Mouse (Mus musculus) layer of hippocampus, adult 9-10 months (tissue): ENCODE data around the gene Svep1.
A peak's percentile ranks its signal among the peaks of the same experiment; 100 is the strongest.

Source experiments
- DNase-seq: peaks from one replicate; pipeline ENCODE4 v3.0.0; 2022; ENCODE audit warnings: low spot score

Svep1 gene

GRCm38 (mm10) chr4:58206115-58206945 is at the start of gene Svep1:
Gene Svep1 (minus strand): TSS chr4:58206859.
- no peak for DNase-seq

- DNase-seq: peak; percentile 55
These were observed 46.8 kb upstream of the Svep1 start for GRCm38 (mm10) chr4:58253410-58253809.

- DNase-seq: no peak
These were observed 45.7 kb upstream of the Svep1 start for GRCm38 (mm10) chr4:58252381-58252780.

- DNase-seq: no peak
These were observed 38.9 kb upstream of the Svep1 start for GRCm38 (mm10) chr4:58245544-58245943.

GRCm38 (mm10) chr4:58240416-58240815 is 33.8 kb upstream of the Svep1 start:
- no peak for DNase-seq

GRCm38 (mm10) chr4:58235828-58236227 is 29.2 kb upstream of the Svep1 start:
- no peak for DNase-seq

GRCm38 (mm10) chr4:58223499-58223898 is 16.8 kb upstream of the Svep1 start:
- DNase-seq: no peak

- DNase-seq: no peak
These were observed 4.7 kb upstream of the Svep1 start for GRCm38 (mm10) chr4:58211374-58211773.

- no peak for DNase-seq
These were observed 4.0 kb upstream of the Svep1 start for GRCm38 (mm10) chr4:58210557-58211090.

GRCm38 (mm10) chr4:58205750-58206114 is 927 bp downstream of the Svep1 start:
- no peak for DNase-seq

GRCm38 (mm10) chr4:58201703-58202102 is 5.0 kb downstream of the Svep1 start:
- DNase-seq: no peak

GRCm38 (mm10) chr4:58200826-58201225 is 5.8 kb downstream of the Svep1 start:
- DNase-seq: no peak

GRCm38 (mm10) chr4:58197230-58197629 is 9.4 kb downstream of the Svep1 start:
- no peak for DNase-seq

GRCm38 (mm10) chr4:58196795-58197194 is 9.9 kb downstream of the Svep1 start:
- no peak for DNase-seq

GRCm38 (mm10) chr4:58195936-58196335 is 10.7 kb downstream of the Svep1 start:
- no peak for DNase-seq

- no peak for DNase-seq
These were observed 17.4 kb downstream of the Svep1 start for GRCm38 (mm10) chr4:58189281-58189680.

- no peak for DNase-seq
These were observed 21.3 kb downstream of the Svep1 start for GRCm38 (mm10) chr4:58185401-58185800.

GRCm38 (mm10) chr4:58184681-58185341 is 21.8 kb downstream of the Svep1 start:
- DNase-seq: no peak

GRCm38 (mm10) chr4:58183897-58184296 is 22.8 kb downstream of the Svep1 start:
- DNase-seq: no peak

- DNase-seq: no peak
These were observed 28.2 kb downstream of the Svep1 start for GRCm38 (mm10) chr4:58178489-58178888.

- no peak for DNase-seq
These were observed 29.4 kb downstream of the Svep1 start for GRCm38 (mm10) chr4:58177256-58177655.

- DNase-seq: no peak
These were observed 32.1 kb downstream of the Svep1 start for GRCm38 (mm10) chr4:58174435-58174987.

- no peak for DNase-seq
These were observed 33.3 kb downstream of the Svep1 start for GRCm38 (mm10) chr4:58173401-58173800.
